Mouse (Mus musculus): ENCODE data around the gene Syce2. TPM values are rescaled to one million over a fixed set of nuclear protein-coding genes. Genes with fewer than 3 reads are reported as not detected.

Gene Syce2
- 1 to 10 TPM in 1 of 2 experiments, under 1 TPM in 1; 0.08 to 3.1 TPM for polyA plus RNA-seq (2012; fragmentation: generic; extraction: Trizol)

GRCm38 (mm10) chr8:84871376-84872308, at the start of gene Syce2:
Gene Syce2, plus strand, starts transcription at chr8:84872111.

GRCm38 (mm10) chr8:84822723-84823122, 49.2 kb upstream of the Syce2 start, which contains the start of gene Dand5:
Gene Dand5, minus strand, starts transcription at chr8:84822823.

GRCm38 (mm10) chr8:84831490-84831889, 40.4 kb upstream of the Syce2 start, which contains the start of gene Gadd45gip1:
Gene Gadd45gip1, plus strand, starts transcription at chr8:84831522.

GRCm38 (mm10) chr8:84840248-84840999, 31.5 kb upstream of the Syce2 start, which contains the start of gene Rad23a:
Gene Rad23a, minus strand, starts transcription at chr8:84840665.

GRCm38 (mm10) chr8:84846722-84847572, 25.0 kb upstream of the Syce2 start, which contains the start of gene Calr:
Gene Calr, minus strand, starts transcription at chr8:84846934.

GRCm38 (mm10) chr8:84856864-84857441, 15.0 kb upstream of the Syce2 start, which contains the start of gene Farsa:
Gene Farsa, plus strand, starts transcription at chr8:84856989.

GRCm38 (mm10) chr8:84893709-84894134, 21.8 kb downstream of the Syce2 start, which contains the start of gene Gcdh:
Gene Gcdh, minus strand, starts transcription at chr8:84893921.

GRCm38 (mm10) chr8:84901752-84902151, 29.8 kb downstream of the Syce2 start, which contains the start of gene Klf1:
Gene Klf1, plus strand, starts transcription at chr8:84901928.

GRCm38 (mm10) chr8:84908421-84909161, 36.7 kb downstream of the Syce2 start, which contains the start of gene Dnase2a:
Gene Dnase2a, plus strand, starts transcription at chr8:84908560.

GRCm38 (mm10) chr8:84936962-84937546, 65.1 kb downstream of the Syce2 start, which contains the start of gene Mast1:
Gene Mast1, minus strand, starts transcription at chr8:84937359.

Other genes with a start within 250 kb of the Syce2 start
- gene Ier2, start 209.3 kb upstream of the Syce2 start, polyA plus RNA-seq (2012; fragmentation: generic; extraction: Trizol) = 10 to 100 TPM; 26.1 to 45.3 TPM
- 100 to 1,000 TPM; 113 to 128 TPM for gene Trmt1, start 185.8 kb upstream of the Syce2 start, polyA plus RNA-seq (2012; fragmentation: generic; extraction: Trizol)
- 10 to 100 TPM; 66.1 to 75.9 TPM for gene Nacc1, start 184.2 kb upstream of the Syce2 start, polyA plus RNA-seq (2012; fragmentation: generic; extraction: Trizol)
- gene Lyl1, start 170.7 kb upstream of the Syce2 start, polyA plus RNA-seq (2012; fragmentation: generic; extraction: Trizol) = under 1 TPM; 0.04 to 0.48 TPM
- 10 to 100 TPM in 1 of 2 experiments, 1 to 10 TPM in 1; 8.1 to 10.0 TPM for gene G430095P16Rik, start 149.1 kb upstream of the Syce2 start, polyA plus RNA-seq (2012; fragmentation: generic; extraction: Trizol)
- gene Nfix, start 71.8 kb upstream of the Syce2 start, polyA plus RNA-seq (2012; fragmentation: generic; extraction: Trizol) = 100 to 1,000 TPM in 1 of 2 experiments, 10 to 100 TPM in 1; 92.3 to 315 TPM
- 10 to 100 TPM in 1 of 2 experiments, 1 to 10 TPM in 1; 2.8 to 12.6 TPM for gene Dand5, start 49.3 kb upstream of the Syce2 start, polyA plus RNA-seq (2012; fragmentation: generic; extraction: Trizol)
- gene Gadd45gip1, start 40.6 kb upstream of the Syce2 start, polyA plus RNA-seq (2012; fragmentation: generic; extraction: Trizol) = 10 to 100 TPM; 31.0 to 75.6 TPM
- gene Rad23a, start 31.4 kb upstream of the Syce2 start, polyA plus RNA-seq (2012; fragmentation: generic; extraction: Trizol) = 10 to 100 TPM; 61.5 to 69.9 TPM
- 100 to 1,000 TPM; 585 to 801 TPM for gene Calr, start 25.2 kb upstream of the Syce2 start, polyA plus RNA-seq (2012; fragmentation: generic; extraction: Trizol)
- 100 to 1,000 TPM in 1 of 2 experiments, 10 to 100 TPM in 1; 76.6 to 106 TPM for gene Farsa, start 15.1 kb upstream of the Syce2 start, polyA plus RNA-seq (2012; fragmentation: generic; extraction: Trizol)
- gene Gcdh, start 21.8 kb downstream of the Syce2 start, polyA plus RNA-seq (2012; fragmentation: generic; extraction: Trizol) = 10 to 100 TPM in 1 of 2 experiments, 1 to 10 TPM in 1; 4.6 to 16.7 TPM
- under 1 TPM; 0.08 to 0.27 TPM for gene Klf1, start 29.8 kb downstream of the Syce2 start, polyA plus RNA-seq (2012; fragmentation: generic; extraction: Trizol)
- gene Dnase2a, start 36.4 kb downstream of the Syce2 start, polyA plus RNA-seq (2012; fragmentation: generic; extraction: Trizol) = 10 to 100 TPM; 11.5 to 17.3 TPM
- under 1 TPM in 1 of 2 experiments, not detected in 1; 0.06 TPM for gene Mast1, start 65.2 kb downstream of the Syce2 start, polyA plus RNA-seq (2012; fragmentation: generic; extraction: Trizol)
- under 1 TPM in 1 of 2 experiments, not detected in 1; 0.05 TPM for gene Rtbdn, start 74.9 kb downstream of the Syce2 start, polyA plus RNA-seq (2012; fragmentation: generic; extraction: Trizol)
- not detected for gene Gm49661, start 97.3 kb downstream of the Syce2 start, polyA plus RNA-seq (2012; fragmentation: generic; extraction: Trizol)
- 100 to 1,000 TPM; 723 to 905 TPM for gene Prdx2, start 97.5 kb downstream of the Syce2 start, polyA plus RNA-seq (2012; fragmentation: generic; extraction: Trizol)
- 100 to 1,000 TPM in 1 of 2 experiments, 10 to 100 TPM in 1; 85.1 to 248 TPM for gene Rnaseh2a, start 97.7 kb downstream of the Syce2 start, polyA plus RNA-seq (2012; fragmentation: generic; extraction: Trizol)
- gene Junb, start 106.6 kb downstream of the Syce2 start, polyA plus RNA-seq (2012; fragmentation: generic; extraction: Trizol) = 10 to 100 TPM; 27.0 to 43.6 TPM
- 1 to 10 TPM; 2.4 to 5.2 TPM for gene Hook2, start 118.5 kb downstream of the Syce2 start, polyA plus RNA-seq (2012; fragmentation: generic; extraction: Trizol)
- under 1 TPM in 1 of 2 experiments, not detected in 1; 0.17 TPM for gene Best2, start 142.4 kb downstream of the Syce2 start, polyA plus RNA-seq (2012; fragmentation: generic; extraction: Trizol)
- gene Asna1, start 153.2 kb downstream of the Syce2 start, polyA plus RNA-seq (2012; fragmentation: generic; extraction: Trizol) = 100 to 1,000 TPM; 150 to 247 TPM
- 100 to 1,000 TPM; 205 to 250 TPM for gene Trir, start 154.7 kb downstream of the Syce2 start, polyA plus RNA-seq (2012; fragmentation: generic; extraction: Trizol)
- 10 to 100 TPM in 1 of 2 experiments, 1 to 10 TPM in 1; 8.0 to 41.1 TPM for gene Tnpo2, start 164.8 kb downstream of the Syce2 start, polyA plus RNA-seq (2012; fragmentation: generic; extraction: Trizol)
- 10 to 100 TPM; 11.0 to 31.1 TPM for gene Fbxw9, start 187.9 kb downstream of the Syce2 start, polyA plus RNA-seq (2012; fragmentation: generic; extraction: Trizol)
- gene Gm5741, start 195.9 kb downstream of the Syce2 start, polyA plus RNA-seq (2012; fragmentation: generic; extraction: Trizol) = under 1 TPM in 1 of 2 experiments, not detected in 1; 0.48 TPM
- 100 to 1,000 TPM in 1 of 2 experiments, 10 to 100 TPM in 1; 51.7 to 147 TPM for gene Dhps, start 199.6 kb downstream of the Syce2 start, polyA plus RNA-seq (2012; fragmentation: generic; extraction: Trizol)
- gene Wdr83os, start 208.6 kb downstream of the Syce2 start, polyA plus RNA-seq (2012; fragmentation: generic; extraction: Trizol) = 100 to 1,000 TPM; 149 to 151 TPM
- 10 to 100 TPM; 14.8 to 25.8 TPM for gene Wdr83, start 209.2 kb downstream of the Syce2 start, polyA plus RNA-seq (2012; fragmentation: generic; extraction: Trizol)
- 10 to 100 TPM in 1 of 2 experiments, 1 to 10 TPM in 1; 6.8 to 20.5 TPM for gene Man2b1, start 211.2 kb downstream of the Syce2 start, polyA plus RNA-seq (2012; fragmentation: generic; extraction: Trizol)